Mouse (Mus musculus): ENCODE results near the gene Igfals. TPM values are rescaled to one million over a fixed set of nuclear protein-coding genes. Genes with fewer than 3 reads are reported as not detected.

The Igfals gene
- polyA plus RNA-seq, 1 experiment from 2014 or later: 1.1 TPM

- Histone ChIP-seq H3K4me2 (replicated peaks; ENCODE audit: low read depth, low read length) (no peak overlapping the region), H3K9ac (replicated peaks; ENCODE audit: low read depth, low read length) (no peak overlapping the region), H3K27ac (ENCODE audit: low read length) (no peak overlapping the region), H3K36me3 (ENCODE audit: control insufficient read depth, insufficient read depth, low read length) (peaks cover 86% of the 10 kb centered on the region), H3K4me1 (ENCODE audit: control insufficient read depth, insufficient read depth, low read length) (no peaks in the 10 kb centered on the region), H3K27me3 (ENCODE audit: control insufficient read depth, insufficient read depth, low read length) (no peaks in the 10 kb centered on the region), H3K9me3 (ENCODE audit: control insufficient read depth, low read depth, low read length) (no peaks in the 10 kb centered on the region), H3K4me3 (ENCODE audit: low read depth, low read length) (no peak overlapping the region)
- WGBS: 100% methylated on average over 1 of the region's 1 CpGs
- ATAC-seq (ENCODE audit: insufficient number of reproducible peaks, insufficient read depth, low FRiP score, low read depth): no peak
Measured at GRCm38 (mm10) chr17:24923246-24923645, 57.4 kb downstream of the Igfals start.

GRCm38 (mm10) chr17:24929506-24929905, 63.7 kb downstream of the Igfals start:
- no peak overlapping the region for H3K9ac ChIP-seq (replicated peaks; ENCODE audit: low read depth, low read length)
- H3K9me3 ChIP-seq (ENCODE audit: control insufficient read depth, low read depth, low read length): no peaks in the 10 kb centered on the region
- no peak overlapping the region for H3K27ac ChIP-seq (ENCODE audit: low read length)
- H3K27me3 ChIP-seq (ENCODE audit: control insufficient read depth, insufficient read depth, low read length): no peaks in the 10 kb centered on the region
- no peak overlapping the region for H3K4me2 ChIP-seq (replicated peaks; ENCODE audit: low read depth, low read length)
- peaks cover under 1% of the 10 kb centered on the region; the same call in 1 of the 2 replicates for H3K4me1 ChIP-seq (ENCODE audit: control insufficient read depth, insufficient read depth, low read length)
- WGBS: 90% methylated on average over 1 of the region's 1 CpGs
- peaks cover 27% of the 10 kb centered on the region for H3K36me3 ChIP-seq (ENCODE audit: control insufficient read depth, insufficient read depth, low read length)
- no peak overlapping the region for H3K4me3 ChIP-seq (ENCODE audit: low read depth, low read length)
- no peak for ATAC-seq (ENCODE audit: insufficient number of reproducible peaks, insufficient read depth, low FRiP score, low read depth)

Other genes with a start within 250 kb of the Igfals start
- 57.1 and 57.7 TPM in 2 replicates for gene Tsc2, start 233.4 kb upstream of the Igfals start, polyA plus RNA-seq (2014; fragmentation: Nextera tagmentation; extraction: Ambion mirVana)
- gene Nthl1, start 233.3 kb upstream of the Igfals start, polyA plus RNA-seq (2014; fragmentation: Nextera tagmentation; extraction: Ambion mirVana): 18.1 and 19.6 TPM in 2 replicates
- gene Slc9a3r2, start 215.7 kb upstream of the Igfals start, polyA plus RNA-seq (2014; fragmentation: Nextera tagmentation; extraction: Ambion mirVana): 44.9 and 47.7 TPM in 2 replicates
- 0.42 and 0.90 TPM in 2 replicates for gene Npw, start 207.5 kb upstream of the Igfals start, polyA plus RNA-seq (2014; fragmentation: Nextera tagmentation; extraction: Ambion mirVana)
- 24.8 and 26.5 TPM in 2 replicates for gene Zfp598, start 196.3 kb upstream of the Igfals start, polyA plus RNA-seq (2014; fragmentation: Nextera tagmentation; extraction: Ambion mirVana)
- gene Syngr3, start 176.0 kb upstream of the Igfals start, polyA plus RNA-seq (2014; fragmentation: Nextera tagmentation; extraction: Ambion mirVana): 5.6 and 6.3 TPM in 2 replicates
- 38.5 and 40.8 TPM in 2 replicates for gene Gfer, start 169.8 kb upstream of the Igfals start, polyA plus RNA-seq (2014; fragmentation: Nextera tagmentation; extraction: Ambion mirVana)
- gene Noxo1, start 169.8 kb upstream of the Igfals start, polyA plus RNA-seq (2014; fragmentation: Nextera tagmentation; extraction: Ambion mirVana): 3.2 and 3.8 TPM in 2 replicates
- 67.8 and 72.1 TPM in 2 replicates for gene Tbl3, start 158.3 kb upstream of the Igfals start, polyA plus RNA-seq (2014; fragmentation: Nextera tagmentation; extraction: Ambion mirVana)
- gene Rnf151, start 147.9 kb upstream of the Igfals start, polyA plus RNA-seq (2014; fragmentation: Nextera tagmentation; extraction: Ambion mirVana): not detected in 2 replicates
- gene Rps2, start 147.9 kb upstream of the Igfals start, polyA plus RNA-seq (2014; fragmentation: Nextera tagmentation; extraction: Ambion mirVana): 1,483 and 1,587 TPM in 2 replicates
- 226 and 259 TPM in 2 replicates for gene Ndufb10, start 141.5 kb upstream of the Igfals start, polyA plus RNA-seq (2014; fragmentation: Nextera tagmentation; extraction: Ambion mirVana)
- gene Rpl3l, start 138.2 kb upstream of the Igfals start, polyA plus RNA-seq (2014; fragmentation: Nextera tagmentation; extraction: Ambion mirVana): 0.26 TPM in 1 of 2 replicates, not detected in the other
- gene Msrb1, start 129.4 kb upstream of the Igfals start, polyA plus RNA-seq (2014; fragmentation: Nextera tagmentation; extraction: Ambion mirVana): 40.3 and 41.3 TPM in 2 replicates
- 1.1 and 1.5 TPM in 2 replicates for gene Hs3st6, start 113.0 kb upstream of the Igfals start, polyA plus RNA-seq (2014; fragmentation: Nextera tagmentation; extraction: Ambion mirVana)
- not detected in 2 replicates for gene Meiob, start 61.7 kb upstream of the Igfals start, polyA plus RNA-seq (2014; fragmentation: Nextera tagmentation; extraction: Ambion mirVana)
- gene Hagh, start 25.9 kb upstream of the Igfals start, polyA plus RNA-seq (2014; fragmentation: Nextera tagmentation; extraction: Ambion mirVana): 31.7 and 35.2 TPM in 2 replicates
- 21.6 and 26.0 TPM in 2 replicates for gene Fahd1, start 15.6 kb upstream of the Igfals start, polyA plus RNA-seq (2014; fragmentation: Nextera tagmentation; extraction: Ambion mirVana)
- gene Nubp2, start 20.4 kb downstream of the Igfals start, polyA plus RNA-seq (2014; fragmentation: Nextera tagmentation; extraction: Ambion mirVana): 48.1 and 49.0 TPM in 2 replicates
- 32.9 and 36.4 TPM in 2 replicates for gene Spsb3, start 20.6 kb downstream of the Igfals start, polyA plus RNA-seq (2014; fragmentation: Nextera tagmentation; extraction: Ambion mirVana)
- 18.9 and 27.8 TPM in 2 replicates for gene Eme2, start 29.1 kb downstream of the Igfals start, polyA plus RNA-seq (2014; fragmentation: Nextera tagmentation; extraction: Ambion mirVana)
- gene Mrps34, start 29.1 kb downstream of the Igfals start, polyA plus RNA-seq (2014; fragmentation: Nextera tagmentation; extraction: Ambion mirVana): 84.7 and 85.6 TPM in 2 replicates
- 72.7 and 76.7 TPM in 2 replicates for gene Nme3, start 30.5 kb downstream of the Igfals start, polyA plus RNA-seq (2014; fragmentation: Nextera tagmentation; extraction: Ambion mirVana)
- 40.9 and 42.9 TPM in 2 replicates for gene Mapk8ip3, start 71.0 kb downstream of the Igfals start, polyA plus RNA-seq (2014; fragmentation: Nextera tagmentation; extraction: Ambion mirVana)
- gene Jpt2, start 94.7 kb downstream of the Igfals start, polyA plus RNA-seq (2014; fragmentation: Nextera tagmentation; extraction: Ambion mirVana): 139 and 150 TPM in 2 replicates
- gene Cramp1l, start 149.8 kb downstream of the Igfals start, polyA plus RNA-seq (2014; fragmentation: Nextera tagmentation; extraction: Ambion mirVana): 9.7 and 11.7 TPM in 2 replicates
- 17.1 and 18.7 TPM in 2 replicates for gene Ift140, start 150.1 kb downstream of the Igfals start, polyA plus RNA-seq (2014; fragmentation: Nextera tagmentation; extraction: Ambion mirVana)
- gene Tmem204, start 217.6 kb downstream of the Igfals start, polyA plus RNA-seq (2014; fragmentation: Nextera tagmentation; extraction: Ambion mirVana): 21.6 TPM in 2 replicates
- gene Telo2, start 250.0 kb downstream of the Igfals start, polyA plus RNA-seq (2014; fragmentation: Nextera tagmentation; extraction: Ambion mirVana): 38.2 and 40.5 TPM in 2 replicates